Mouse (Mus musculus) C2C12 (cell line): Measurements from ENCODE around the gene Tcap. TPM values are rescaled to one million over a fixed set of nuclear protein-coding genes. Genes with fewer than 3 reads are reported as not detected.

Source experiments
- H3K27me3 ChIP-seq: one replicate; pipeline ENCODE4 v1.6.1; 2011; ENCODE audit not compliant: control insufficient read depth, insufficient read depth, insufficient read length
- H3K36me3 ChIP-seq: one replicate; pipeline ENCODE4 v1.6.1; 2011; ENCODE audit not compliant: control insufficient read depth, insufficient read depth
- H3K4me3 ChIP-seq: one replicate; pipeline ENCODE4 v1.5.1; 2011; ENCODE audit warnings: mild to moderate bottlenecking, control low read depth; ENCODE audit not compliant: poor library complexity, insufficient read depth, severe bottlenecking
- H3K79me2 ChIP-seq: one replicate; pipeline ENCODE4 v1.6.1; 2011; ENCODE audit not compliant: control insufficient read depth, insufficient read depth
- H3K79me3 ChIP-seq: one replicate; pipeline ENCODE4 v1.6.1; 2011; ENCODE audit warnings: low read depth, control low read depth
- H3ac ChIP-seq: one replicate; pipeline ENCODE3; 2011; ENCODE audit warnings: low read depth; ENCODE audit not compliant: control insufficient read depth, insufficient read length
- CEBPB ChIP-seq: IDR thresholded peaks from one replicate; pipeline ENCODE4 v1.6.1; 2011; ENCODE audit warnings: low read depth, mild to moderate bottlenecking, control low read depth, moderate library complexity
- CTCF ChIP-seq: IDR thresholded peaks from one replicate; pipeline ENCODE4 v1.5.1; 2011; ENCODE audit not compliant: control insufficient read depth, insufficient read depth, insufficient read length
- FOSL1 ChIP-seq: IDR thresholded peaks from one replicate; pipeline ENCODE4 v1.8.0; 2011; ENCODE audit warnings: mild to moderate bottlenecking, low read length; ENCODE audit not compliant: poor library complexity, insufficient read depth, severe bottlenecking
- MAX ChIP-seq: IDR thresholded peaks from one replicate; pipeline ENCODE4 v1.6.1; 2011; ENCODE audit warnings: mild to moderate bottlenecking, control low read depth
- MYOD1 ChIP-seq: IDR thresholded peaks from one replicate; pipeline ENCODE4 v1.6.1; 2011; ENCODE audit warnings: low read depth; ENCODE audit not compliant: control insufficient read depth, insufficient read length
- MYOG ChIP-seq: IDR thresholded peaks from one replicate; pipeline ENCODE4 v1.6.1; 2011; ENCODE audit not compliant: control insufficient read depth, insufficient read length; ENCODE audit errors: extremely low read depth
- USF1 ChIP-seq: IDR thresholded peaks from one replicate; pipeline ENCODE4 v1.6.1; 2011; ENCODE audit warnings: low read depth, mild to moderate bottlenecking, control low read depth, moderate library complexity
- polyA plus RNA-seq: library from polyadenylated mRNA; unstranded; fragments of >200 nt; fragmentation: generic; extraction: Trizol; gene quantifications from one replicate; pipeline ENCODE4 v1.2.1, GENCODE M21; 2012; ENCODE audit warnings: missing spikeins

The Tcap gene
- polyA plus RNA-seq, 1 experiment: 0.13 TPM

- Histone ChIP-seq H3K4me3 (no peak overlapping the region), H3K27me3 (peaks cover 58% of the 10 kb centered on the region), H3K79me3 (no peaks in the 10 kb centered on the region), H3ac (no peak overlapping the region), H3K79me2 (no peaks in the 10 kb centered on the region), H3K36me3 (no peaks in the 10 kb centered on the region)
- no peak for TF ChIP-seq CEBPB
- no peak for TF ChIP-seq MYOG
- no peak for TF ChIP-seq FOSL1
- no peak for TF ChIP-seq CTCF
- no peak for TF ChIP-seq MYOD1
- TF ChIP-seq MAX: no peak
- TF ChIP-seq USF1: no peak
Observed at GRCm38 (mm10) chr11:98346168-98346567, 37.4 kb upstream of the Tcap start.

DNA sequence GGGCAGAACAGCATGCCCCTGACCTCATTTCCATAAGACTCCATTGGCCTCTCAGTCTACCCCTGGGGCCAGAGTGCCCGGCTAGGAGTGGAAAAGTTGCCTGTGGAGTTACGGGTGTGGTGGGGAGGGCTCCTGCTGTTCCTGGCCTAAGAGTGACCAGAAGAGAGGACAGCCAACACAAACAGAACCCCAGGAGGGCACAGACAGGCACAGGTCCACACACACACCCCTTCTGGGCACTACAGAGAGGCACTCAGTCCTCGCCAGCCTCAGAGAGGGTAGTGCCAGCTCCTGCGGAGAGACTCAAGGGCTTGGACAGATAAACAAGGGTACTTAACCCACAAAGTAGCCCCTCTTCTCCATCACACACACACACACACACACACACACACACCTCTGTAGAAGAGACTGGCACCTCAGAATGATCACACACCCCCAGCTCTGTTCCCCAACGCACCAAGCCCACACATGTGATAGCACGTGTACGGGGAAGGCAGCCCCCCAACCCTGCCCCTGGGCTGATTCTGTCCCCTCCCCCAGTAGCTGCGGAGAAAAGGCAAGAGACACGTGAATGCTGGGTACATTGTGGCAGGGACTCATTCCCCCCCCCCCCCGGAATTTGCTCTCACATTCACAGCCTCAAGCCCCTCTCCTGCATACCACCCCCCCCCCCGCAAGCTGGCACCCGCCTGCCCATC lies 36.1 kb upstream of the Tcap start:
- no peak overlapping the region for H3ac ChIP-seq
- H3K4me3 ChIP-seq: no peak overlapping the region
- H3K79me3 ChIP-seq: no peaks in the 10 kb centered on the region
- TF ChIP-seq MAX: no peak
- TF ChIP-seq MYOD1: no peak
- no peak for TF ChIP-seq CEBPB
- TF ChIP-seq MYOG: no peak
- no peak for TF ChIP-seq CTCF
- no peak for TF ChIP-seq USF1
- no peak for TF ChIP-seq FOSL1
- H3K27me3 ChIP-seq: peaks cover 66% of the 10 kb centered on the region
- no peaks in the 10 kb centered on the region for H3K79me2 ChIP-seq
- no peaks in the 10 kb centered on the region for H3K36me3 ChIP-seq

GRCm38 (mm10) chr11:98348083-98348961 lies 35.3 kb upstream of the Tcap start, which contains the start of gene Ppp1r1b:
TSS of gene Ppp1r1b (plus strand) at chr11:98348404.
- TF ChIP-seq FOSL1: no peak
- no peak for TF ChIP-seq MAX
- TF ChIP-seq CTCF: no peak
- TF ChIP-seq MYOG: no peak
- TF ChIP-seq USF1: no peak
- no peak for TF ChIP-seq MYOD1
- TF ChIP-seq CEBPB: no peak
- Histone ChIP-seq H3K79me3 (no peaks in the 10 kb centered on the region), H3K4me3 (no peak within 1 kb of the TSS), H3ac (peak within 1 kb of the TSS; percentile 50), H3K27me3 (peaks cover 71% of the 10 kb centered on the region), H3K79me2 (no peaks in the 10 kb centered on the region), H3K36me3 (no peaks in the 10 kb centered on the region)

GRCm38 (mm10) chr11:98349308-98349707 lies 34.3 kb upstream of the Tcap start:
- no peak overlapping the region for H3ac ChIP-seq
- H3K79me2 ChIP-seq: no peaks in the 10 kb centered on the region
- H3K79me3 ChIP-seq: no peaks in the 10 kb centered on the region
- peaks cover 71% of the 10 kb centered on the region for H3K27me3 ChIP-seq
- TF ChIP-seq MAX (no peak), CTCF (no peak), FOSL1 (no peak), MYOG (no peak), MYOD1 (no peak)
- H3K4me3 ChIP-seq: no peak overlapping the region
- H3K36me3 ChIP-seq: no peaks in the 10 kb centered on the region

DNA sequence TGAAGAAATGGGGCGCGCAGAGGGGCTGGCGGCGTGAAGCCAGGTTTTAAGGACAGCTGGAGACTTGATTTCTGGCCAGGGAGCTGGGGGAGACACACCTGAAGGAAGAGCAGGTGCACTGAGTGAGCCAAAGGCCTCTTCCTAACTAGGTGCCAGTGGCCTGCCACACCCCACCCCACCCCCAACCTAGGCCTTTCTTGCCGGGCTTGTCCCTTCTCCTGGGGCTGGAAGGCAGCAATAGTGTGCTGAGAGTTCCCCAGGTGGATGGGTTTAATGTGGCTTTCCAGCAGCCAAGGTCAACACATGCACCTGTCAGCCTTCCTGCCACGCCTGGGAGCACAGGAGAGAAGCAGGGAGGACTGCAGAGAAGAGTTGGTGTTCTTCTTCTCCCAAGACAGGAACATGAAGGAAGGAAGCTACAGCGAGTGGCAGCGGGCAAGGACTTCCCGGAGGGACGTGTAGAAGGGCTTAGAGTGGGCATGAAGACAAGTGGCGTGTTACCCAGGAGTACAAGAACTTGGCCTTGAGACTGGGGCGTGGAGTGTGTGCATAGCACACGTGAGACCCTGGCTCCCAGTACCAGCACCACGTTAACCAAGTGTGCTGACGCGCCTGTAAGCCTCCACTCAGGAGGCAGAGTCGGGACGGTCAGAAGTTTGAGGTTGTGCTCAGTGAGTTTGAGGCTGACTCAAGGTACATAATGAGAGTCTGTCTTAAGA lies 31.2 kb upstream of the Tcap start:
- H3K79me3 ChIP-seq: no peaks in the 10 kb centered on the region
- no peaks in the 10 kb centered on the region for H3K79me2 ChIP-seq
- TF ChIP-seq MYOG (no peak), USF1 (no peak), MYOD1 (no peak), CTCF (no peak), MAX (no peak), CEBPB (no peak), FOSL1 (no peak)
- peaks cover 56% of the 10 kb centered on the region for H3K27me3 ChIP-seq
- no peak overlapping the region for H3K4me3 ChIP-seq
- H3K36me3 ChIP-seq: no peaks in the 10 kb centered on the region
- no peak overlapping the region for H3ac ChIP-seq
